Mouse (Mus musculus) Patski (cell line): Measurements from ENCODE around the gene Tyrp1. TPM values are rescaled to one million over a fixed set of nuclear protein-coding genes. Genes with fewer than 3 reads are reported as not detected.

Experiments
- ATAC-seq: fragments of 100-300 bp; one replicate; pipeline ENCODE4 v1.8.0; 2021
- CTCF ChIA-PET: fragments of 350-600 bp; sonication (Branson Sonifier 250); formaldehyde crosslinking; loops from one replicate; lab custom pipeline; 2022; ENCODE audit warnings: inconsistent platforms; lab: Charles Lee
- POLR2A ChIA-PET: fragments of 350-600 bp; sonication (Branson Sonifier 250); formaldehyde crosslinking; loops from one replicate; lab custom pipeline; 2022; ENCODE audit warnings: antibody characterized with exemption, inconsistent platforms; lab: Charles Lee
- DNase-seq: peaks from one replicate; pipeline ENCODE4 v3.0.0-alpha.2; 2011; ENCODE audit warnings: low read depth, low spot score
- H3K27me3 ChIP-seq: fragments of 371-371 bp; one replicate; pipeline ENCODE4 v1.5.1; 2021
- CTCF ChIP-seq: fragments of 100-300 bp; IDR thresholded peaks from one replicate; pipeline ENCODE4 v1.5.1; 2021
- in situ Hi-C: fragments of 300-500 bp; cut with MboI; formaldehyde crosslinking; loops from 3 replicates; pipeline ENCODE4 v1.11.1; 2018; ENCODE audit warnings: low pct_unique_long_range_greater_than_20kb, mixed read lengths
- polyA plus RNA-seq: library from polyadenylated mRNA; unstranded; gene quantifications from one replicate; pipeline ENCODE4 v1.2.3, GENCODE M21; 2021

Tyrp1 gene
- polyA plus RNA-seq, 1 experiment from 2014 or later = 0.36 TPM

GRCm38 (mm10) chr4:80886631-80887030, 52.7 kb downstream of the Tyrp1 start:
- no peak for TF ChIP-seq CTCF
- ChIA-PET POLR2A (no interaction called here), CTCF (no interaction called here)
- ATAC-seq (no peak), DNase-seq (no peak)
- H3K27me3 ChIP-seq = no peaks in the 10 kb centered on the region
- in situ Hi-C loops = no loop called here

DNA sequence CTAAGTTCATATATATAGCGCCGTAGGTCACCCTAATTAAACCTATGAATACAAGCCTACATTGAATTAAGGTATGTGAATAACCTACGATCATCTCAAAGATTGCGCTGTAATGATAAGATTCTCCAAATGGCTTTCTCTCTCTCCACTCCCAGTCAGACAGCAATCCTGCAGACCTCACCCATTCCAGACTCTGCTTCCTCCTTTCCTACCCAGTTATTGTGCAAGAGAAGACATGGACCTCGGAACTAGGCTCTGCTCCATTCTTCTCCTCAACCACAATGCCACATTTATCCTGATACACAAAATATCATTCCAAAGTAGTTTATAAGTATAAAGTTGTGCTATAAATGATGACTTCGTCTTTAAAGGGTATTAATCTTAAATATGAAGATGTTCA, 57.1 kb downstream of the Tyrp1 start:
- in situ Hi-C loops = no loop called here
- CTCF ChIA-PET = no interaction called here

GRCm38 (mm10) chr4:80895278-80895894, 61.5 kb downstream of the Tyrp1 start:
- ChIA-PET POLR2A (no interaction called here), CTCF (interaction anchor here (1.1 to 1.5 kb wide), 3 partner anchors 10 to 18 kb away, joined by 3 to 5 read pairs (median 5); no protein-coding TSS in a partner anchor)
- in situ Hi-C loops = no loop called here
- ATAC-seq (no peak), DNase-seq (no peak)
- no peaks in the 10 kb centered on the region for H3K27me3 ChIP-seq
- TF ChIP-seq CTCF = no peak

More for the DNA sequence above, 57.1 kb downstream of the Tyrp1 start:
- TF ChIP-seq CTCF = no peak
- ATAC-seq (no peak), DNase-seq (no peak)
- H3K27me3 ChIP-seq = no peaks in the 10 kb centered on the region
- POLR2A ChIA-PET = no interaction called here

Other genes starting within 250 kb of the Tyrp1 start
- gene Lurap1l, start 76.5 kb downstream of the Tyrp1 start, polyA plus RNA-seq = 15.0 TPM